Mouse (Mus musculus): Measurements from ENCODE around the gene Gm9747.

Gm9747 gene

DNA sequence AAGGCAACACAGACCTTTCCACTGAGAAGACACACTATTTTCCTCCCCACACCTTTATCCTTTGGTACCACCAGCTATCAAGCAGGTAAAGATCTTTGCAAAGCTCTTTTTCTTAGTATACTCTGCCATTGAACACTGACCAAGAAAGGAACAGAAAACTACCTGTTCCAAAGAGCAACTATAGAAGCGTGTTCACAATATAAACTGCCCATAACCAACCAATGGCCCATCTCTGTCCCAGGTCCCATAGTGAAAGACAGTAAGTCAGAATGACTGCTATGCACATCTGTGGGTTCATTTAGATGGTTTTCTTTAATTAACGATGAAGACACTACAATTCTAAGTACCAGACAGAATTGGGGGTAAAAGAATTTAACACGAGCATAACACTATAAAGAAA lies at the start of gene Gm9747:
TSS of gene Gm9747 (plus strand) at position 301 of the 400 bp plus-strand sequence.
- DNase-seq (ENCODE audit: extremely low read depth, low read depth, low spot score): no peak

GRCm38 (mm10) chr1:82183913-82184442 lies 48.9 kb upstream of the Gm9747 start:
- no peak for DNase-seq (ENCODE audit: extremely low read depth, low read depth, low spot score)

DNA sequence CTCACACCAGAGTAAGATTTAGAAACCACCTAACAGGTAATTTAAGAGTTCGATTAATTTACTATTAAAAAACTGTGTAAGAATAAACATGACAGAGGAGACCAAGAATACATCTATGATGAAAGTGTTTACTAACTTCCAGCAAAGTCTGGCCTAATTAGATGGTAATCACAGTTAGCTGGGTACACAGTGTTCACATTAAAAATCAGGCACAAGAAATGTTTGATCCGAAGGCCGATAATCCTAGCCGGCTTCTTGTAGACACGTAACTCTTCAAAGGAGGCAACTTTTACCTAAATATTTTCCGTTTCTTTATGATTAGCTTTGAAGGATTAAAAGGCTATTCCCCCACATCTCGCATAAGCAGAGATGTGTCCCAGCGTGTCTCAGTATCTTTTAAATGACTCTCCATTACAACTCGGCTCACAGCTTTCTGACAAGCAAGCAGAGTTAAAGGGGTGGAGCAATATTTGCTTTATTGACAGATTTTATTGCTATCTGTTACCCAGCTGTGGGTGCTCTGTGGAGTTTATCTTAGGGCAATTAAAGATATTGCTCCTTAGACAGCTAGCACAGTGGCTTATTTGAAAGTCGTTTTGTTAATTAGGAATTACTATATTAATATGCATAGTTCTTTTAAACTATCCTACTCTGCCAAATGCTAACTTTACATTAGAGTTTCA lies 44.2 kb upstream of the Gm9747 start:
- DNase-seq (ENCODE audit: extremely low read depth, low read depth, low spot score): peak; percentile 91

DNA sequence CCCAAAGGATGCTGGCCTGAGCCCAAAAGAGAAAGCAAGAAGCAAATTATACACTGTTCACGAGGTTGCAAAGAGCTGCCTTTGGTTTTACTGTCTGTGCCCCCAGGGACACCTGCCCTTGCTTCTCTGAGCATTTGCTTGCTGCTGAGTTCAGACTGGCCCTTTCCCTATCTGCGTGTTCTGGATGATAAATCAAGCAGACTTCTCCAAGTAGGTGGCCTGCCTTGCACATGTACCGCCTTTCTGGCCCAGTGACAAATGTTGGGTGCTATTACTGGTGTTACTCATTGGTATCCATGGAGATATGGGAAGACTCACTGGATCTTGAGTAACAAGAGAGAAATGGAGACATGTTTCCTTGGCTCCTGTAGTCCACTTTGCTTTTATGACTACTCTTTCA lies 43.4 kb upstream of the Gm9747 start:
- DNase-seq (ENCODE audit: extremely low read depth, low read depth, low spot score): peak; percentile 98

GRCm38 (mm10) chr1:82191579-82191978 lies 41.3 kb upstream of the Gm9747 start:
- DNase-seq (ENCODE audit: extremely low read depth, low read depth, low spot score): no peak

- DNase-seq (ENCODE audit: extremely low read depth, low read depth, low spot score): no peak
These were observed 33.0 kb upstream of the Gm9747 start for GRCm38 (mm10) chr1:82199918-82200317.

DNA sequence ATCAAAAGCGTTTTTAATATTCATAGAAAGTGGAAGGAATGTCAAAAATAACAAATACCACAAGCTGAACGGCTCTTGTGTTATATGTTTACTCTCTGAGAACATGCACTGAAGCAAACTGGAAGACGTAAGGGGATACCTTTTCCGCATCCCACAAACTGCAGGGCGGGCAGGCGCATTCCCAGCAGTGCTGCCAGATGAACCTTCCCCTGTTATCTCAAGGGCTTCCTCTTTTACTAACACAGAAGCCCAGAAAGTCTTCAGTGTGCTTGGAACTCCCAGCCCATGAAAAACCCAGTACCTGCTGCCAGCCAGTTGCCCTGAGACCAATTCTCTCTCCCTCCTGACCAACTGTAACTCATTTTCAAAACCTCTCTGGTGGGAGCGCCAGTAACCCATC lies 32.3 kb upstream of the Gm9747 start:
- no peak for DNase-seq (ENCODE audit: extremely low read depth, low read depth, low spot score)

DNA sequence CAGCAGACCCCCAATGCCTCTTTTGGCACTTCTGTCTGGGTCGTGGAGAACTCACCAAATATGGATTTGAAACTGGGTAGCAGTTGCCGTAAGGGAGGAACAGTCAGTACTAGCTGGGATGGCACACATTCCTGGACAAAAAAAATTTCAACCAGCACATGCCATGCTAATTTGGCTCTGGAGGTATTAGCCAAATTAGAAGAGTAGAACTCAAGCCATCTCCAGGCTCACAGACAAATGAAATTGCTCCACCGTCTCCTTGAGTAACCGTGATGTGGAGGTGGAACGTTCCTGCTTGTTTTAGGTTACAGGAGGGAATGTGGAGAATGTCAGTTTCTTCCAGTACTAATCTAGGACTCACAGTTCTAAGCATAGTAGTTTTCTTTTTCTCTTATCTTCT lies 25.4 kb upstream of the Gm9747 start:
- peak; percentile 72 for DNase-seq (ENCODE audit: extremely low read depth, low read depth, low spot score)

DNA sequence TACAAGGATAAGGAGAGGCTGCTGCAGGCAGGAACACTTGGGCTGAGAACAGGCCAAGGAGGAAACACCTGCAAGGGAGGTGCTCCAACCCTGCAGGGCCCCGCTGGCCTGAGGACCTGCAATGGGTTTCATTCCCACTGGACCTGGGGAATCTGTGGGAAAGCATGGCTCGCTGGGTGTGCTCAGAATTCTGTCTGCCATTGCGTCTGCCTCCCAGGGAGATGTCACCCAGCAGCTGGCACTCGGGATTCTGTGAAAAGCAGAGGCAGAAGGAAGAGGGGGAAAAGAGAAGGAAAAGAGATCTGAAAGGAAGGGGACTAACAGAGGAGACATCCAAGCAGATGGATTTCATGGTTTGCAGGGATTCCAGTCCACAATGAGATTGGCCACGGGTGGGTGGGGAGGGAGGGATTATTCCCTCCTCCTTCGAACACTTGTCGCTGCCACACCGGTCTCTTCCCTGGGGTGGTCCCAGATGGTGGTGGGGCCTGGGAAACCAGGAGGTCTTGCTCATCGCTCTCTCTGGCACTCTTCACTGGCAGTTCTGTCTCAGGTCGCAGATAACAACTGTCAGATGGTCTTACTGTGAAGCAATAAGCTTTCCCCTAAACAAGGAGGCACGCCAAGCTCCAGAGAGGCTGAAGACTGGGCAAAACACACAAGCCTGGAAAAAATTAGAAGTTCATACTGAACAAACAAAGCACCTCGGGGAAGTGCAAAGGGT lies 12.1 kb upstream of the Gm9747 start:
- no peak for DNase-seq (ENCODE audit: extremely low read depth, low read depth, low spot score)

DNA sequence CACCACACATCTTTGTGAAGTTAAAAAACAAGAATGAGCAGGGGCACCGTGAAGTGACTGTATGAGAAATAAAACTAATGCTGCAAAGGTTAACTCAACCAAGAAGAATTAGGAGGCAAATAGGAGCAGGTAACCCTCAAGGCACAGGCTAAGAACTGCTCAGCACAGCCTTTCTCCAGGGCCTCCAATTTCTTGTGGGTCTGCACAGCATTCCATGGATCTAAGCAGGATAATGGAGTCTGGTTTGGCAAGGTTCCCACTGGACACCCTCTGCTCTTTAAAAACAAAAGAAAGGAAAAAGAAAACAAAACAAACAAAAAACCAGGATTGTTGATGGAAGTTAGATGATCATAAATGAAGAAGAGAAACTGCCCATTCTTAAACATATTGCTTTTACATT lies 11.4 kb upstream of the Gm9747 start:
- DNase-seq (ENCODE audit: extremely low read depth, low read depth, low spot score): no peak

GRCm38 (mm10) chr1:82223042-82223795 lies 9.7 kb upstream of the Gm9747 start:
- no peak for DNase-seq (ENCODE audit: extremely low read depth, low read depth, low spot score)

- no peak for DNase-seq (ENCODE audit: extremely low read depth, low read depth, low spot score)
These were observed 4.1 kb upstream of the Gm9747 start for GRCm38 (mm10) chr1:82228841-82229240.

GRCm38 (mm10) chr1:82234616-82235015 lies 1.7 kb downstream of the Gm9747 start:
- DNase-seq (ENCODE audit: extremely low read depth, low read depth, low spot score): no peak

DNA sequence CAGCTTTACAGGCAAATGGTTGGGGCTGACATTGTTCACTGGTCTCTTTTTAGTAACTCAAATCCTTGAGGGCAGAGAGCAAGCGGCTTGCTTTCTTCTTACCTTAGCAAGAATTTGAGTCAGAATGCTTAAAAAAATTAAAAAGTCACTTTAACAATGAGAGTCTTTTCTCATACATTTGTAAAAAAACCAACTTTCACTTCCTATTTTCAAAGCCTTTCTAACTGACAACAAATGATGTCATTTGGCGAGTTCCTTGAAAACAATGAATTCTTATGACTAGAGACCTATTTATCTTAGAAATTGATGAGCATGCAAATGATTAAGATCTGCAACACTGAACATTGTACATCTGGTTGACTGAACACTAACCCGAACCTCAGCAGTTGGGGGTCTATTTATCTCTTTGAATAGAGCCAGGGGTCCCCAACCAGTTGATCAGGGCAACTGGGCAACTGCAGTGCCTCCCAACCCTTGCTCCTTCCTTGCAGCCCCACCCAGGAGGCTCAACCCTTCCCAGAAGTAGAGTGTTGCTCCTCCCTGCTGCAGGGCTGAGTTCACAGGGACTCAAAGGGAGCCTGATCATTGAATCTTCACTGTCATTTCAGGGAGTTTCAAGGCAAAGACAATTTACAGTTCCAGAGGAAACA lies 2.7 kb downstream of the Gm9747 start:
- DNase-seq (ENCODE audit: extremely low read depth, low read depth, low spot score): no peak

DNA sequence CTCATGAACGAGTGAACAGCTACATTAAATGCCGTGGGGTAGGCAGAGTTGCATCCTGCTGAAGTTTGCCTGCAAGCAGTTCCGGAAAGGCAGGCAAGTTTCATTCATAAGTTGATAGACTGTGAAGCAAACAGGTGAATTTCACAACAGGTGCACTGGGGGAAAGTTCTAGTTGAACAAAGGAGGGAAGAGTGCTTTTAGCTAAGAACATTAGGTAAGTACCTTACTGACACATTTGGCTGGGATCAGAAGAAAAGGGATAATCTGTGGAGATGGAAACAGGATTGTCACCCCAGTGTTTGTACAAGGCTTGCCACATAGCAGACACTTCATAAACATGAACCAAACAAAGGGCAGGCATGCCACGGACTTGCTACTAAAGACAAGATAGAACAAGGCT lies 5.3 kb downstream of the Gm9747 start:
- DNase-seq (ENCODE audit: extremely low read depth, low read depth, low spot score): peak; percentile 96

DNA sequence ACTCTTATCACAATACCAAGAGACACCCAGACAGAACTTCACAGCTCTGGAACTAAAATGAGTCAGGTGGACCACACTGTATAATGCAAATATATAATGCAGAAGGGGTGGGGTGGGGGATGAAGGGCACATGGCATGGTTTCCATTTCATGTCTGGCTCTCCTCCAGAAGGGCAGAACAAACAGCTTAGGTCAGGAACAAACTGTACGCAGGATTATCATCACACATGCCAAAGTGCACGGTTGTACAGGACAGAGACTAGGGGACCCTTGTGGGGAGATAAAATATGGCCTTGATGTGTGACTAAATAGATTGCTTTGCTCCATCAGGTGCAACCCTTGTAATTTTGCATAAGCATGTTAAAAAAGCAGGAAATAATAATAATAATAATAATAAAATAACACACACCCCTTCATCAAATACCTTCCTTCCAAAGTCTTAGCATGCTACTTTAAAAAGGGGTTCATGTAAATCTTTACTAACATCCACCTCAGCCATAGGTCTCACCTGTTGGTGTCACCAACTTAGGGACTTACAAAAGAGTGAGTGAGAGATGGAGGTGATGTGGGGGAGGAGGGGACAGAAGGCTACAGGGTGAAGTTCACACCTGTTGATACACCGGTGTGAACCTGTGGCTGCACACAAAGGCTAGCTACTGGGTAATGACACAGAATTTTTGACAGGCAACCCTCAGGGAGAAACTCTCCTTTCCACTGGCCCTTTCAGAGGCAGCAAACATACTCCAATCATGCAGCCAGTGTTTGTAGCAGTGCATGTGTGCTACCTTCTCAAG lies 6.7 kb downstream of the Gm9747 start:
- no peak for DNase-seq (ENCODE audit: extremely low read depth, low read depth, low spot score)

- DNase-seq (ENCODE audit: extremely low read depth, low read depth, low spot score): no peak
These were observed 10.4 kb downstream of the Gm9747 start for GRCm38 (mm10) chr1:82243260-82243825.

- no peak for DNase-seq (ENCODE audit: extremely low read depth, low read depth, low spot score)
These were observed 12.1 kb downstream of the Gm9747 start for GRCm38 (mm10) chr1:82245002-82245401.

DNA sequence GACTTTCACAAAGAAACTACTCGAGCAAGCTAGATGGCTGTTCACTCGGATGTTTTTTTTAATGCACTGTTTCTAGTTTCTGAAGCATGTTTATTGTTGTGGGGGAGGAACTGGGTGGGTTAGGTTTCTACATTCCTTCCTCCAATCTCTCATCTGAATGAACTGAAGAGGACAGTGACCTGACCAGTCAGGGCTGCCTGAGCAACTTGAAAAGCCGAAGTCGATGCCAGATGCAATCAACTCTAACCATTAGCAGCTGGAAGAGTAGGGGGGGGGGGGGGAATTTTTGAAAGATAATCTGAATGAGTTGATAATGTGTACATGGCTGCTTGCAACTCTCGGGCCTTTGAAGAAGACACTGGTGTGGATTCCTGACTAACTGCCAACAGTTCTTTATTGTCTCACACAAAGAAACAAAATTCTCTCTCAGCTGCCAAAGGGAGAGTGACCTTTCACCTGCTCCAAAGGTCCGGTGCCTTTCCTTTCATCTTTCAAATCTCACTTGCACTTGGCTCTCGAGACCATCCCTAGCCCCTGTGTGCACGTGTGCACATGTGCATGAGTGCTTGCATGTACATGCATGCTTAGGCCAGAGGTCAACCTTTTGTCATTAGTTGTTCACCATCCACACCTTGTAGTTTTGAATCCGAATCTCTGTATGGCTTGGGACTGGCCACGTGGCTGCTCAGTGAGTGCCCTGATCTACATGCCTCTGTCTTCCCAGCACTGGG lies 14.5 kb downstream of the Gm9747 start:
- DNase-seq (ENCODE audit: extremely low read depth, low read depth, low spot score): no peak

All from fat pad, adult 2 months (tissue).